Mouse (Mus musculus) retina, embryonic 14.5 days (tissue): ENCODE data around the gene Lrrc75b.
"Not testable (repeated sequence)": the region's sequence is repeated elsewhere in the genome, so short reads cannot be mapped to it uniquely, and the experiment has no call there.

ENCODE experiments used
- DNase-seq: peaks from one replicate; pipeline ENCODE4 v3.0.0-alpha.2; 2015; ENCODE audit warnings: low spot score

Lrrc75b gene

GRCm38 (mm10) chr10:75534216-75534615 is 25.9 kb downstream of the Lrrc75b start:
- no peak for DNase-seq

GRCm38 (mm10) chr10:75531532-75532090 is 28.5 kb downstream of the Lrrc75b start:
- DNase-seq: no peak

- no peak for DNase-seq
These were observed 29.8 kb downstream of the Lrrc75b start for GRCm38 (mm10) chr10:75530322-75530721.

- DNase-seq: not testable (repeated sequence)
These were observed 34.7 kb downstream of the Lrrc75b start for GRCm38 (mm10) chr10:75525450-75525849.

- no peak for DNase-seq
These were observed 38.5 kb downstream of the Lrrc75b start for GRCm38 (mm10) chr10:75521643-75522042.

GRCm38 (mm10) chr10:75520581-75520980 is 39.5 kb downstream of the Lrrc75b start:
- DNase-seq: no peak

- peak; percentile 97 for DNase-seq
These were observed 42.4 kb downstream of the Lrrc75b start, which contains the start of gene Gucd1 for GRCm38 (mm10) chr10:75517758-75518143. Gucd1 (minus strand) TSS chr10:75517972.

GRCm38 (mm10) chr10:75517073-75517757 is 42.9 kb downstream of the Lrrc75b start, which contains the start of gene Snrpd3:
Snrpd3 (plus strand) TSS chr10:75517551.
- peak; percentile 98 for DNase-seq

GRCm38 (mm10) chr10:75516724-75517072 is 43.4 kb downstream of the Lrrc75b start:
- DNase-seq: no peak

GRCm38 (mm10) chr10:75516038-75516723 is 43.9 kb downstream of the Lrrc75b start:
- DNase-seq: no peak

GRCm38 (mm10) chr10:75515216-75516037 is 44.7 kb downstream of the Lrrc75b start:
- no peak for DNase-seq

GRCm38 (mm10) chr10:75514361-75514760 is 45.8 kb downstream of the Lrrc75b start:
- no peak for DNase-seq

GRCm38 (mm10) chr10:75513306-75514067 is 46.6 kb downstream of the Lrrc75b start:
- DNase-seq: no peak

- DNase-seq: no peak
These were observed 47.3 kb downstream of the Lrrc75b start for GRCm38 (mm10) chr10:75512796-75513195.

- DNase-seq: no peak
These were observed 48.2 kb downstream of the Lrrc75b start for GRCm38 (mm10) chr10:75511897-75512296.

- no peak for DNase-seq
These were observed 49.1 kb downstream of the Lrrc75b start for GRCm38 (mm10) chr10:75511060-75511459.

- no peak for DNase-seq
These were observed 49.7 kb downstream of the Lrrc75b start for GRCm38 (mm10) chr10:75510446-75510845.

- not testable (repeated sequence) for DNase-seq
These were observed 54.2 kb downstream of the Lrrc75b start for GRCm38 (mm10) chr10:75505928-75506327.

- no peak for DNase-seq
These were observed 55.0 kb downstream of the Lrrc75b start for GRCm38 (mm10) chr10:75505130-75505495.

GRCm38 (mm10) chr10:75504234-75505129 is 55.6 kb downstream of the Lrrc75b start:
- DNase-seq: no peak

- no peak for DNase-seq
These were observed 56.4 kb downstream of the Lrrc75b start for GRCm38 (mm10) chr10:75503692-75504091.
